Mouse (Mus musculus) left cerebral cortex, adult 2 months (tissue): ENCODE measurements around the gene Adcy7. TPM values are rescaled to one million over a fixed set of nuclear protein-coding genes. Genes with fewer than 3 reads are reported as not detected.

Source experiments
- DNase-seq, 2 experiments: peaks; one replicate each; pipeline ENCODE4 v3.0.0; 2021 to 2022; ENCODE audit warnings: low spot score in 2 of 2, mixed read lengths in 1 of 2; ENCODE audit errors: extremely low spot score in 1 of 2
- H3K27ac ChIP-seq: fragments of 200-600 bp; 2 replicates; pipeline ENCODE4 v1.8.1; 2022
- H3K4me3 ChIP-seq: fragments of 200-600 bp; 2 replicates; pipeline ENCODE4 v1.8.1; 2022
- CTCF ChIP-seq: fragments of 200-600 bp; IDR thresholded peaks from 2 replicates; pipeline ENCODE4 v1.8.1; 2022; ENCODE audit warnings: antibody characterized with exemption, mild to moderate bottlenecking, moderate library complexity
- intact Hi-C: fragments of 180-260 bp; cut with DNase I; formaldehyde crosslinking; loops from one replicate; pipeline ENCODE4 v1.15.1; 2025
- total RNA-seq, 2 experiments: library from RNA; stranded (reverse); gene quantifications; 2 replicates each; pipeline ENCODE4 v1.2.3; 2021

Gene Adcy7
- total RNA-seq, 2 experiments from 2014 or later: 4.1 to 4.8 TPM

- DNase-seq: no peak
- Histone ChIP-seq H3K4me3 (no peak overlapping the region), H3K27ac (no peak overlapping the region)
- no peak for TF ChIP-seq CTCF
- intact Hi-C loops: no loop called here
These were observed 37.2 kb downstream of the Adcy7 start for GRCm38 (mm10) chr8:88309274-88309873.

- intact Hi-C loops: no loop called here
- TF ChIP-seq CTCF: no peak
- H3K27ac ChIP-seq: no peak overlapping the region
- no peak overlapping the region for H3K4me3 ChIP-seq
- no peak for DNase-seq
These were observed 37.7 kb downstream of the Adcy7 start for GRCm38 (mm10) chr8:88309881-88310280.

DNA sequence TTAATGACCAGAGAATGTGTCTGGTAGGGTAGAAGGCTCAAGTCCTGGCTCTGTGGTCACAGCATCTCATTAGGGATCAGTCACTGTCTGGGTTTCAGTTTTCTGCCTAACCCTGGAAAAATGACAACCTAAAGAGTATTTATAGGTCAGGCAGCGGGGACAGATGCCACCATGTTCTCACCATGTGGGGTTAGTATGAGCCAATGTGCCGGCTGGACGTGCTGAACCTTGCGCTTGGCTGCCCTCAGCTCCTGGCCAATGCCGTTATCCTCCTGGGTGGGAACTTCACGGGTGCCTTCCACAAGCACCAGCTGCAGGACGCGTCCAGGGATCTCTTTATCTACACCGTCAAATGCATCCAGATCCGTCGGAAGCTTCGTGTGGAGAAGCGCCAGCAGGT is 38.1 kb downstream of the Adcy7 start:
- no peak for DNase-seq
- no peak overlapping the region for H3K27ac ChIP-seq
- no peak overlapping the region for H3K4me3 ChIP-seq
- no peak for TF ChIP-seq CTCF
- intact Hi-C loops: no loop called here

DNA sequence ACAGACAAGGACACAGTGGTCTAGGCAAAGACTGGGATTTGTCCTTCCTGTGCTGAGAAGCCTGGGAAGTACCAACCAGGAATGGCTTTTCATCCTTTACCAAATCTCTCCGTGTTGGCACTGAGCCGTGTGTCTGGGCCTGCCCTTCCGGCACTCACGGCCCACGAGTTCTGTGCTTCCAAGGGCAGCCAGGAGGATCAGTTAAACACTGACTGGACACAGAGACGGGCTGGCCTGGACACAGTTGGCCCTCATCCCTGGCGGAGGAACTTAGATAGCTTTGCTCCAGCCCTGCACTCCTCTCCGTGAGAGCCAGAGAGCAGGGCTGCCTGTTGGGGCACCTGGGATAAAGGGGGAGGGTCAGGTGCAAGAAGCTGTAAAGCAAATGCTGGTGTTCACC is 40.8 kb downstream of the Adcy7 start:
- no peak overlapping the region for H3K27ac ChIP-seq
- no peak for DNase-seq
- H3K4me3 ChIP-seq: no peak overlapping the region
- intact Hi-C loops: no loop called here
- no peak for TF ChIP-seq CTCF

DNA sequence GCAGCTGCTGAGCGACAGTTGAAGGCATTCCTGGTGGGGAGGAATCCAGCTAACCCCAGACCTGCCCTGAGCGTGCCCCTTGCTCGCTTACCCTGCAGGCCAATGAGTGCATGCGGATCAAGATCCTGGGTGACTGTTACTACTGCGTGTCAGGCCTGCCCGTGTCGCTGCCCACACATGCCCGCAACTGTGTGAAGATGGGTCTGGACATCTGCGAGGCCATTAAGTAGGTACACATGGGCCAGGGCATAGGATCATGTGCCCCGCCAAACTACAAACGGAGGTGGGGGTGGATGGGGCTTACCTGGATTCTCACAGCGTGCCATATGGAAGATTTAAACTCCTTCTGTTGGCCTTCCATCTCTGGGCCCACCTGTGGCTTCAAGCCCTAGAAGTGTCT is 41.8 kb downstream of the Adcy7 start:
- TF ChIP-seq CTCF: no peak
- Histone ChIP-seq H3K4me3 (no peak overlapping the region), H3K27ac (no peak overlapping the region)
- intact Hi-C loops: no loop called here
- DNase-seq: no peak

DNA sequence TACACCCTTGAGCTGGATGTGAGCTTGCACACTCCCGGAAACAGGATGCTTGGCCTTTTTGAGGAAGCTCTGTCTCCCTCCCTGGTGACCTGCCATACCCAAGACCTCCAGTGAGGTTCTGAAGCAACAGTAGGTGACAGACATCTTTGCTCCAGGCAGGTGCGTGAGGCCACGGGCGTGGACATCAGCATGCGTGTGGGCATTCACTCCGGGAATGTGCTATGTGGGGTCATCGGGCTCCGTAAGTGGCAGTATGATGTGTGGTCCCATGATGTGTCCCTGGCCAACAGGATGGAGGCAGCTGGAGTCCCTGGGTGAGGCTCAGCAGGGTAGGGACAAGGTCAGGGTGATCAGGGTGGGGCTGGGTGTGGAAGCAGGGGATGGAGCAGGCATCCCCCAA is 43.1 kb downstream of the Adcy7 start:
- no peak for TF ChIP-seq CTCF
- no peak for DNase-seq
- intact Hi-C loops: no loop called here

GRCm38 (mm10) chr8:88316139-88316931 is 44.1 kb downstream of the Adcy7 start:
- no peak overlapping the region for H3K4me3 ChIP-seq
- intact Hi-C loops: no loop called here
- DNase-seq: no peak
- H3K27ac ChIP-seq: no peak overlapping the region
- TF ChIP-seq CTCF: no peak

More for the DNA sequence above, 43.1 kb downstream of the Adcy7 start:
- Histone ChIP-seq H3K27ac (no peak overlapping the region), H3K4me3 (no peak overlapping the region)

GRCm38 (mm10) chr8:88317341-88317740 is 45.1 kb downstream of the Adcy7 start:
- DNase-seq: no peak
- no peak for TF ChIP-seq CTCF
- Histone ChIP-seq H3K4me3 (no peak overlapping the region), H3K27ac (no peak overlapping the region)
- intact Hi-C loops: no loop called here

- intact Hi-C loops: loop anchor here (2.0 kb wide), 1 partner anchor 41 kb away; no protein-coding TSS in a partner anchor
- H3K27ac ChIP-seq: no peak overlapping the region
- TF ChIP-seq CTCF: no peak
- DNase-seq: no peak
- no peak overlapping the region for H3K4me3 ChIP-seq
These were observed 45.9 kb downstream of the Adcy7 start for GRCm38 (mm10) chr8:88318151-88318550.

GRCm38 (mm10) chr8:88320134-88320533 is 47.9 kb downstream of the Adcy7 start:
- no peak overlapping the region for H3K27ac ChIP-seq
- DNase-seq: no peak
- intact Hi-C loops: no loop called here
- H3K4me3 ChIP-seq: no peak overlapping the region
- TF ChIP-seq CTCF: no peak

DNA sequence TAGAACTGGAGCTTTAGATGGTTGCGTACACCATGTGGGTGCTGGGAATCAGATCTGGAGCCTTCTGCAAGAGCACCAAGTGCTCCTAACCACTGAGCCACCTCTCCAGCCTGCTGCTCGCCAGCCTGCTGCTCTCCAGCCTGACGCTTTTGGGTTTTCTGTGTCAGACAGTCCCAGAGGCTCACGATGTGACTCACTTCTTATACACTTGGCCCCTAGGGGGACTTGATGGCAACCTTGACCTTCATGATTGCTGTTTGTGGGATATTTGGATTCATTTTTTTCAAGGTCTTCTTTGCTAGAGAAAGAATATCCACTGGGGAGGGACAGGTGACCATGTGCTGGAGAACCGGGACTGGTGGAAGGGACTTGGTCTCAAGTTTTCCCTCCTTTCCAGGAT is 49.2 kb downstream of the Adcy7 start:
- no peak for TF ChIP-seq CTCF
- H3K4me3 ChIP-seq: no peak overlapping the region
- DNase-seq: no peak
- H3K27ac ChIP-seq: no peak overlapping the region
- intact Hi-C loops: no loop called here

GRCm38 (mm10) chr8:88323523-88323922 is 51.3 kb downstream of the Adcy7 start:
- no peak for TF ChIP-seq CTCF
- intact Hi-C loops: no loop called here
- DNase-seq: no peak
- Histone ChIP-seq H3K27ac (no peak overlapping the region), H3K4me3 (no peak overlapping the region)

- no peak for TF ChIP-seq CTCF
- no peak overlapping the region for H3K4me3 ChIP-seq
- intact Hi-C loops: no loop called here
- no peak overlapping the region for H3K27ac ChIP-seq
- DNase-seq: no peak
These were observed 52.6 kb downstream of the Adcy7 start for GRCm38 (mm10) chr8:88324760-88325159.
